Mouse (Mus musculus): ENCODE data around the gene Gxylt2. TPM values are rescaled to one million over a fixed set of nuclear protein-coding genes. Genes with fewer than 3 reads are reported as not detected.

Gxylt2 gene
- total RNA-seq, 4 experiments from 2014 or later: 0.18 to 0.90 (median 0.61) TPM

DNA sequence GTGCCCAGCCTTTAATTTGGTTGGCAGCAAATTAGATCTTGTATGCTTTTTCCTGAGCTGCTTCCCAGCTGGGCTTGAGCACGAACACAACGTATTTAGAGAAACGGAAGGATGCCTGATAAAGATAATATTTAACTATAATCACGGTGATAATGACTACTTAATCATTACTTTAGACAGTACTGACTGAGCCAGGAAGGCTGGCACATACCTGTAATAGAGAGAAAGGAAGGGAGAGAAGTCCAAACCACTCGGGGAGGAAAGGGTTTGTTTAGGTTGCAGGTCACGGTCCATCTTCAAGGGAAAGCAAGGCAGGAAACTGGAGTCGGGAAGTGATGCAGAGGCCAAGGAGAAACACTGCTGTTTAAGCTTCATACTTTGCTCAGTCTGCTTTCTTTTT, 11.6 kb downstream of the Gxylt2 start:
- no peak for DNase-seq

GRCm38 (mm10) chr6:100716817-100717216, 12.3 kb downstream of the Gxylt2 start:
- DNase-seq: no peak

DNA sequence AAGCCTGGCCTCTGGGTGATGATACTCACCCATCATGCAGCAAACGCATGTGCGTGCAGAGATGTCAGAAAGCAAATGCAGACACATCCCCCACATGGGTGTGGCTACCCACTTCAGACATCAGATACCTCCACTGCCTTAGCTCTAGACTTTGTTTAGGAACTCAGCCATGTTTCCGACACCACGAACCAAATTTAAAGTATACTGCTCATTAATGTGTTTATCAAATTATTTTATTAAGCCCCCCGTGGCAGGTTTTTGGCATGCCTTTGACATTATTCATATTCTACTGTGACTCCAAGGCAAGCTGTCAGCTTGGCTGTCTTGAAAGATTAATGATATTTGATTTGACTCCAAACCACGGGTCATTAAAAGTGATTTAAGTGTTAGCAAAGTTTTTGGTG, 15.6 kb downstream of the Gxylt2 start:
- DNase-seq: no peak

- no peak for DNase-seq
Observed at GRCm38 (mm10) chr6:100720882-100721721, 16.6 kb downstream of the Gxylt2 start.

DNA sequence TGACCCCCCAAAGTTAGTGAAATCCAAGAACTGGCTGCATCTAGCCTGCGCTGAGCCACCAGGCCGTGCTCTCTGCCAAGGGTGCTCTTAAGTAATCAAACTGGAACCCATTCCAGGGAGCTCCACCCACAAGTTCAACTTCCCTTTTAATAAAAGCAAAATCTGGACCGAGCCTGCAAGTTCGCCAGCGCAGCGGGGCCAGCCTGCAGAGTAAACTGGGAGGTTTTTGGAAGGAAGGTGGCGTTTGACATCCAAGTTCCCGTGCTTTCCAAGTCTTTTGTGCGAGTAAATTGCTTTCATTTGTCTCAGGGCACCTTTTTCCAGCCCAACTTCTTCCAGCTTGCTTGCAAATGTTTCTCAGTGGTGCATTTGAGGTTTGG, 27.5 kb downstream of the Gxylt2 start:
- peak; percentile 11 for DNase-seq

DNA sequence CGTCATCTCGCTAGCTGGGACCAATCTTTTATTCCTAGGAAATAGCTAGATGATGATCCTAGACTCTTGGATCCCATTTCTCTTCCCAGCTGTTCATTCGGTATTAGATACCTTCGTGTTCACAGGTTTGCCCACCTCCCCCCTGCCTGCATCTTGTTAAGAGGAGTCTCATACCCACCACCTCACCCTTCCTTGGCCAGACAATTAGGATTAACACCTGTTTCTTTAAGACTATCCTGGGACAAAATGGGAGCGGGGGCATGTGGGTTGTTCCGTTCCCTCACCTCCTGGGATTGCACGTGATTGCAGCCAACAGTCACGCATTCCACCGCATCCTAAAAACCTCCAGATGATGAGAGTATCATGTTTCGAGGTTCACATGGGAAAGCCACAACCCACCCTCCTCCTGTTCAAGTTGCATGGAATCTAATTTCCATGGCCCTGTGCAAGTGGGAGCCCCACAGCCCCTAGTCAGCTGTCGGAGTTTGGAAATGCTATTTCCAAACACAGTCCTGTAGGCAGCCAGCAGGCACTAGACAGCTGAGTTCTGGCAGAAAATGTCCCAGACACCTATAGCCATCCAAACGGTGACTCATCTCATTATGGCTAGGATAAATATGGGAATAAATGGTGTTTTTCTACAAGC, 28.0 kb downstream of the Gxylt2 start:
- DNase-seq: no peak

DNA sequence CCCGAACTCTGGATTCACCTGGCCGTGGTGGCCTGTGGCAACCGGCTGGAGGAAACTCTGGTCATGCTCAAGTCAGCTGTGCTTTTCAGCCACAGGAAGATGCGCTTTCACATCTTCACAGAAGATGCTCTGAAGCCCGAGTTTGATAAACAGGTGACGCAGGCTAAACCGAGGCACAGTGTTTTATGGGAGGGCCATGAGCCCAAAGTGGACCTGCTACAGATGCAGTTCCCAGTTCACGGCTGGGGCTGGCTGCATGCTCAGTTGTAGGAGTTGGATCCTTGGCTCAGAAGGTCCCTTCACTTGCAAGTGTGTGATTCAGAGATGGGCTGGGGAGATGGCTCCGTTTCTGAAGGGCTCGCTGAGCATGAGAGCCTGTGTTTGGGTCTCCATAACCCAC, 28.7 kb downstream of the Gxylt2 start:
- no peak for DNase-seq

GRCm38 (mm10) chr6:100734321-100734720, 29.8 kb downstream of the Gxylt2 start:
- DNase-seq: no peak

DNA sequence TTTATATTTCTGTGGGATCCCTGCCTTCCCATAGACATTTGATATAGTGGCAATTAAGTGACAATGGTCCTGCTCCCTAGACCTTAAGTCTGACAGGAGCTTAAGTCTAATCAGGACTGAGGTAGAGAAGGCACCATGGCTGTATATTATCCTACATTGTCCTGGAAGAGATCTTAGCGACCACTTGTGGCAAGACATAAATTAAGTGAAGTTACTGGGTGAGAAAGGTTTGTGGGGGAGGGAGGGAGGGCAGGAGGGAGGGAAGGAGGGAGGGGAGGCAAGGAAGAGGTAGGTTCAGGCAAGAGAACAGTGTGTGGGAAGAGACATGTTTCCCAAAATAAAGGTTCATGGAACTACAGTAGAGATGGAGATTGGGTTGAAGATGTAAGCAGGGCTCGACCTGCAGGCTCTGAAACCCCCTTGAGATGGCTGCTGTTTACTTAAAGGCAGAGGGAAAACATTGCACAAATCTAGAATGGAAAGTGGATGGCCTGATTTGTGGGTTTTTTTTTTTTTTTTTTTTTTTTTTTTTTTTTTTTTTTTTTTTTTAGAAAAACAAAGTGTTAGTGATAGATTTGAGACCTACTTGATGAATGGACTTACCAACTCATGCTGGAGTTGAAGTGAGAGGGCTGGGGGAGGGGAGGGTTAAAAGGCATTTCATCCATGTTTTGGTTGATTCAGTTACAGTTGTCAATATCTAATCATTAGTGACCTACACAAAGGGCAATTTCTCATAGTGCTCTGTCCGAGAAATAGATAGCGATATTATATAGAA, 54.1 kb downstream of the Gxylt2 start:
- no peak for DNase-seq

GRCm38 (mm10) chr6:100767756-100768155, 63.2 kb downstream of the Gxylt2 start:
- no peak for DNase-seq

- DNase-seq: no peak
Observed at GRCm38 (mm10) chr6:100775923-100776505, 71.5 kb downstream of the Gxylt2 start.

- DNase-seq: no peak
Observed at GRCm38 (mm10) chr6:100778595-100778994, 74.1 kb downstream of the Gxylt2 start.

GRCm38 (mm10) chr6:100780421-100780820, 75.9 kb downstream of the Gxylt2 start:
- DNase-seq: no peak

GRCm38 (mm10) chr6:100781644-100782043, 77.1 kb downstream of the Gxylt2 start:
- DNase-seq: no peak

GRCm38 (mm10) chr6:100787726-100788125, 83.2 kb downstream of the Gxylt2 start:
- no peak for DNase-seq

DNA sequence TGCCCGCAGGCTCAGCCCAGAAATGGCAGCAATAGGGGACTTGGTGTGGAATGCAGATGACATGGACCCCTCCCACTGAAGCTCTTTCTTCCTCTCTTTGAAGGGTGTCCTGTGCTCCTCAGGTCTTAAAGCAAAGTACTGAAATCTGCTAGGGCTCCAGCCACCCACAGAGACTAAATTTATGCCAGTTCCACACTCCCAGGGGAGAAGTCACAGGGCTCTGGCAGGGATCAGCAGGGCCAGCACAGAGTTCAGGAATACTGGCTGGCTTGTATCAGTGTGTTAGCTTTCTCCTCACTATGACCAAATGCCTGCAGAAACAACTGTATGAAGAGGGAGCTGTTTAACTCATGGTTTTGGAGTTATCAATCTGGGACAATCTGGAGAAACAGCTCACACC, 84.6 kb downstream of the Gxylt2 start:
- DNase-seq: no peak

- DNase-seq: no peak
Observed at GRCm38 (mm10) chr6:100792055-100792659, 87.6 kb downstream of the Gxylt2 start.

- no peak for DNase-seq
Observed at GRCm38 (mm10) chr6:100792973-100793769, 88.6 kb downstream of the Gxylt2 start.

DNA sequence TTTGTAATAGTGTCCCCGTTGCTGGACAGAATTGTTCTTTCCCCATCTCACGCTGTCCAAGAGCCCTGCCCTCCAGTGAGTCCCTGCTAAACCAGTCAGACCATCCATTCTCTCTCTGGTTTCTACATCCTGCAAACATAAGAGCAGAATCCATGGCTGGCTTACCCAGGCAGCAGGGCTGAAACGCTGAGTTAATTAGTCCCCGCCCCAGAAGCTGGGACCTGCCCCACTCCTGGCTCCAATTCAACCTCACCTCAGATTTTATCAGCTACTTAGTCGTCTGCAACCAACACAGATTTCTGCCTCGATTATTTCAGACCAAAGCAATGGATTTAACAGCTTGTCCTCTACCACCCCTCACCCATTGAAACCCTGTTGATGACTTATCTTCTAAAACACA, 91.3 kb downstream of the Gxylt2 start:
- no peak for DNase-seq

- no peak for DNase-seq
Observed at GRCm38 (mm10) chr6:100799290-100799689, 94.8 kb downstream of the Gxylt2 start.

DNA sequence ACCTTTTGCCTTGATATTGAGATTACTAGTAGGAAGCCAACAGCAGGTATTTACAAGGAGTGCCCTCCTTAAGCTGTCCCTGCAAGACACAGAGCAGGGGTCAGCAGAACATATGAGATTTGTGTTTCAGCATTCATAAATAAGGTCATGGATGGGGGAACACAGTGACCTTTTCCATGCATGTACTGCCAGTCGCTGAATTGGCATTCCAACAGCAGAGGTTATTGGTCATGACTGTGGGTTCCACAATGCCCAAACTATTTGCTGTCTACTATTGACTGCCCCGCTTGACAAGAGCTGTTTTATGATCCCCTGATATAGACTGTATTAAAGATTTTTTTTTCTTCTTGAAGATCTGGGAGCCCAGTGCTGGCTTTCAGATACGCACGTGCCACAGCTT, 95.2 kb downstream of the Gxylt2 start:
- DNase-seq: no peak

All from adrenal gland, adult 8-10 months (tissue).